Mouse (Mus musculus) lung, postnatal 0 days (tissue): ENCODE measurements around the gene Mon2.

Experiments
- CTCF ChIP-seq: IDR thresholded peaks from 2 replicates; pipeline ENCODE4 v1.5.1; 2016; ENCODE audit warnings: antibody characterized with exemption, mild to moderate bottlenecking
- EP300 ChIP-seq: IDR thresholded peaks from 2 replicates; pipeline ENCODE4 v1.6.1; 2016; ENCODE audit warnings: antibody characterized with exemption, mild to moderate bottlenecking, control low read depth

- TF ChIP-seq CTCF (no peak), EP300 (no peak)
Observed at GRCm38 (mm10) chr10:122985252-122985514, 91.1 kb downstream of the Mon2 start.
